Mouse (Mus musculus) frontal cortex, adult 2 months (tissue): ENCODE data around the gene Cct8l1. TPM values are rescaled to one million over a fixed set of nuclear protein-coding genes. Genes with fewer than 3 reads are reported as not detected.

Experiments used
- DNase-seq, 2 experiments: peaks; one replicate each; pipeline ENCODE4 v3.0.0; 2022; ENCODE audit warnings: low spot score in 1 of 2; ENCODE audit errors: extremely low spot score in 1 of 2
- polyA plus RNA-seq: library from polyadenylated mRNA; depleted of rRNA; stranded (reverse); fragments of >200 nt; gene quantifications from 2 replicates; pipeline ENCODE4 v1.2.3, GENCODE M21; 2012; rRNA removed

The Cct8l1 gene
- polyA plus RNA-seq = 0.13 and 0.18 TPM in 2 replicates

- no peak for DNase-seq
Measured at GRCm38 (mm10) chr5:25515767-25516166, at the start of gene Cct8l1. Cct8l1 (plus strand) TSS chr5:25516067.

GRCm38 (mm10) chr5:25472070-25472469 is 43.8 kb upstream of the Cct8l1 start:
- DNase-seq = peak in 1 of 2 experiments; percentile 33

GRCm38 (mm10) chr5:25475789-25476188 is 40.1 kb upstream of the Cct8l1 start:
- DNase-seq = no peak

- DNase-seq = no peak
Measured at GRCm38 (mm10) chr5:25478863-25479262, 37.0 kb upstream of the Cct8l1 start.

GRCm38 (mm10) chr5:25496652-25497051 is 19.2 kb upstream of the Cct8l1 start:
- DNase-seq = no peak

- peak in 1 of 2 experiments; percentile 7 for DNase-seq
Measured at GRCm38 (mm10) chr5:25497369-25497719, 18.5 kb upstream of the Cct8l1 start.

GRCm38 (mm10) chr5:25497720-25498345 is 18.0 kb upstream of the Cct8l1 start:
- peak; percentile 3 to 37 for DNase-seq

GRCm38 (mm10) chr5:25498346-25498820 is 17.5 kb upstream of the Cct8l1 start, which contains the start of gene Kmt2c:
Kmt2c (minus strand) TSS chr5:25498783.
- DNase-seq = peak; percentile 34 to 77

- peak in 1 of 2 experiments; percentile 63 for DNase-seq
Measured at GRCm38 (mm10) chr5:25498821-25499422, 16.9 kb upstream of the Cct8l1 start.

GRCm38 (mm10) chr5:25499423-25500398 is 16.2 kb upstream of the Cct8l1 start:
- DNase-seq = peak; percentile 91 to 96

GRCm38 (mm10) chr5:25500686-25501085 is 15.2 kb upstream of the Cct8l1 start:
- DNase-seq = no peak

GRCm38 (mm10) chr5:25506041-25506440 is 9.8 kb upstream of the Cct8l1 start:
- no peak for DNase-seq

GRCm38 (mm10) chr5:25516301-25516895 is 531 bp downstream of the Cct8l1 start:
- no peak for DNase-seq

- DNase-seq = no peak
Measured at GRCm38 (mm10) chr5:25517550-25517949, 1.7 kb downstream of the Cct8l1 start.

- DNase-seq = no peak
Measured at GRCm38 (mm10) chr5:25519820-25520219, 4.0 kb downstream of the Cct8l1 start.

- no peak for DNase-seq
Measured at GRCm38 (mm10) chr5:25521461-25521860, 5.6 kb downstream of the Cct8l1 start.

- no peak for DNase-seq
Measured at GRCm38 (mm10) chr5:25526116-25526515, 10.2 kb downstream of the Cct8l1 start.

GRCm38 (mm10) chr5:25526926-25527325 is 11.1 kb downstream of the Cct8l1 start:
- no peak for DNase-seq

GRCm38 (mm10) chr5:25527971-25528370 is 12.1 kb downstream of the Cct8l1 start:
- DNase-seq = no peak

GRCm38 (mm10) chr5:25528851-25529528 is 13.1 kb downstream of the Cct8l1 start:
- no peak for DNase-seq
